Mouse (Mus musculus) cerebellum, adult 9-10 months (tissue): ENCODE data around the gene Wdr43.

Source experiments
- DNase-seq: peaks from one replicate; pipeline ENCODE4 v3.0.0; 2022

Gene Wdr43

GRCm38 (mm10) chr17:71663491-71663890 is 47.8 kb downstream of the Wdr43 start:
- no peak for DNase-seq

GRCm38 (mm10) chr17:71664172-71664571 is 48.5 kb downstream of the Wdr43 start:
- no peak for DNase-seq

GRCm38 (mm10) chr17:71665201-71665600 is 49.5 kb downstream of the Wdr43 start:
- DNase-seq = no peak

- no peak for DNase-seq
Observed at GRCm38 (mm10) chr17:71669511-71669910, 53.8 kb downstream of the Wdr43 start.

GRCm38 (mm10) chr17:71671840-71672546 is 56.3 kb downstream of the Wdr43 start:
- no peak for DNase-seq

GRCm38 (mm10) chr17:71673092-71673491 is 57.4 kb downstream of the Wdr43 start, which contains the start of gene Togaram2:
Gene Togaram2, plus strand, starts transcription at chr17:71673261.
- DNase-seq = no peak

GRCm38 (mm10) chr17:71673936-71674335 is 58.2 kb downstream of the Wdr43 start:
- no peak for DNase-seq

GRCm38 (mm10) chr17:71674886-71675285 is 59.2 kb downstream of the Wdr43 start:
- no peak for DNase-seq

- DNase-seq = no peak
Observed at GRCm38 (mm10) chr17:71681666-71682065, 66.0 kb downstream of the Wdr43 start.

GRCm38 (mm10) chr17:71682379-71682778 is 66.7 kb downstream of the Wdr43 start:
- no peak for DNase-seq

- DNase-seq = no peak
Observed at GRCm38 (mm10) chr17:71683281-71683680, 67.6 kb downstream of the Wdr43 start.

- DNase-seq = no peak
Observed at GRCm38 (mm10) chr17:71684103-71684608, 68.5 kb downstream of the Wdr43 start.

GRCm38 (mm10) chr17:71687436-71687835 is 71.7 kb downstream of the Wdr43 start:
- DNase-seq = no peak

GRCm38 (mm10) chr17:71689903-71690302 is 74.2 kb downstream of the Wdr43 start:
- DNase-seq = no peak

GRCm38 (mm10) chr17:71691361-71691875 is 75.7 kb downstream of the Wdr43 start:
- no peak for DNase-seq

GRCm38 (mm10) chr17:71693313-71693712 is 77.6 kb downstream of the Wdr43 start:
- DNase-seq = no peak

GRCm38 (mm10) chr17:71693780-71694179 is 78.1 kb downstream of the Wdr43 start:
- DNase-seq = no peak

- DNase-seq = no peak
Observed at GRCm38 (mm10) chr17:71695151-71695550, 79.5 kb downstream of the Wdr43 start.

- DNase-seq = no peak
Observed at GRCm38 (mm10) chr17:71695716-71696315, 80.1 kb downstream of the Wdr43 start.

- DNase-seq = no peak
Observed at GRCm38 (mm10) chr17:71696396-71696795, 80.7 kb downstream of the Wdr43 start.

GRCm38 (mm10) chr17:71697896-71698618 is 82.4 kb downstream of the Wdr43 start:
- DNase-seq = no peak

- DNase-seq = no peak
Observed at GRCm38 (mm10) chr17:71698619-71698956, 82.9 kb downstream of the Wdr43 start.

- DNase-seq = no peak
Observed at GRCm38 (mm10) chr17:71705113-71705512, 89.4 kb downstream of the Wdr43 start.
